13 mouse cellular contexts compared by ENCODE assay signal in the genomic region with DNA sequence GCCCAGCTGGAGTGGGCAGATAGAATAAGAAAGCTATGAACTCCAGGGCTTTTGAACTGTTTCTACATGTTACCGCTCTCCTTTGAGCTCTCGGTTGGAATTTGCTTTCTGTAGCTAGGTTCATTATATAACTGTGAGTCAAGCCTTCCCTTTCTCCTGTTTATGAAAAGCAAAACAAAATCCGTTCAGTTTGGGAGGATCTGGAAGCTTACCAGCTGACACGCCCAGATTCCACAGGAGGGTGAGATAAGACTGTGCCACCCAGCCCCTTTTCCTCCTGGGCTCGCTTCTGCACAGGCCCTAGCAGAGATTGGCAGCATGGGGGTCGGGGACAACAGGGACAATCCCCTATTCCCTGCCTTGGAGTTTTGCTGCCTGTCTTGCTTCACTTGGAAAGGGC. TPM values are rescaled to one million over a fixed set of nuclear protein-coding genes. Genes with fewer than 3 reads are reported as not detected.
DNase-seq lines count a peak whose midpoint lies in the region; ATAC-seq and TF ChIP-seq lines count a peak whose summit lies in the region.
"Had no signal": no experiment of that assay in that cellular context is flagged by ENCODE, and none has a peak within 500 bp of the region (broad histone marks: within the 10 kb centered on the region; RNA-seq: fewer than 3 reads in every experiment).

No protein-coding gene starts in this region.

- H3K27ac ChIP-seq in kidney, postnatal 0 days, result 0 out of 2 replicates have a peak overlapping the region, but pooled peaks have one; percentile 20
- H3K27ac ChIP-seq in kidney, embryonic 14.5 days (ENCODE audit: low read depth, low read length), result no peak overlapping the region
- H3K27ac ChIP-seq in cerebellum, adult 2 months (ENCODE audit: insufficient read depth, low read length), result no peak overlapping the region
- H3K27ac ChIP-seq: liver, embryonic 15.5 days; neural tube, embryonic 13.5 days had no signal

- no peaks in the 10 kb centered on the region for H3K9me3 ChIP-seq in kidney, postnatal 0 days (replicated peaks; ENCODE audit: low read length)
- H3K9me3 ChIP-seq in kidney, embryonic 14.5 days (ENCODE audit: control insufficient read depth, low read length), result 0 out of 2 replicates have a peak, but pooled peaks cover 3% of the 10 kb centered on the region
- H3K9me3 ChIP-seq: liver, embryonic 15.5 days; neural tube, embryonic 13.5 days had no signal

- ATAC-seq in kidney, postnatal 0 days (replicated peaks; ENCODE audit: low FRiP score, low read depth), result no peak
- no peak for ATAC-seq in kidney, embryonic 14.5 days (ENCODE audit: low FRiP score, low TSS enrichment)

- no peak overlapping the region for H3K9ac ChIP-seq in kidney, postnatal 0 days (ENCODE audit: low read depth, low read length)
- no peak overlapping the region for H3K9ac ChIP-seq in kidney, embryonic 14.5 days (ENCODE audit: low read depth, low read length)
- H3K9ac ChIP-seq: liver, embryonic 15.5 days; neural tube, embryonic 13.5 days had no signal

- H3K36me3 ChIP-seq in kidney, postnatal 0 days (ENCODE audit: insufficient read depth, low read length), result no peaks in the 10 kb centered on the region
- no peaks in the 10 kb centered on the region for H3K36me3 ChIP-seq in kidney, embryonic 14.5 days (ENCODE audit: control insufficient read depth, insufficient read depth, low read length)
- H3K36me3 ChIP-seq: liver, embryonic 15.5 days; neural tube, embryonic 13.5 days had no signal

- no peak overlapping the region for H3K4me2 ChIP-seq in kidney, postnatal 0 days (ENCODE audit: low read length)
- no peak overlapping the region for H3K4me2 ChIP-seq in kidney, embryonic 14.5 days (replicated peaks; ENCODE audit: low read depth, low read length)
- H3K4me2 ChIP-seq: liver, embryonic 15.5 days; neural tube, embryonic 13.5 days had no signal

- H3K4me1 ChIP-seq in kidney, postnatal 0 days (replicated peaks; ENCODE audit: insufficient read depth, low read length), result peaks cover 13% of the 10 kb centered on the region
- no peaks in the 10 kb centered on the region; the same call in 1 of the 2 replicates for H3K4me1 ChIP-seq in kidney, embryonic 14.5 days (ENCODE audit: control insufficient read depth, insufficient read depth, low read length)
- 0 out of 2 replicates have a peak, but pooled peaks cover 2% of the 10 kb centered on the region for H3K4me1 ChIP-seq in cerebellum, adult 2 months (ENCODE audit: control insufficient read depth, insufficient read depth, low read length)
- H3K4me1 ChIP-seq: liver, embryonic 15.5 days had no signal

- DNase-seq in adrenal gland, adult 2 months, result peak; percentile 9
- DNase-seq in adrenal gland, adult 8-10 months, result no peak
- DNase-seq in kidney, postnatal 0 days (ENCODE audit: low spot score), result no peak
- DNase-seq in brain, adult 2 months (ENCODE audit: low read depth, low spot score), result peak; percentile 55
- DNase-seq in lung, postnatal 10 days, result peak; percentile 65
- DNase-seq in cerebellum, adult 2 months, result no peak
- no peak for DNase-seq in cerebellum, adult 8-10 months
- DNase-seq: cerebellum, postnatal 36 days; gastrocnemius, postnatal 14 days; thymus, postnatal 4 days had no signal

- H3K4me3 ChIP-seq in kidney, postnatal 0 days (replicated peaks; ENCODE audit: low read depth, low read length), result no peak overlapping the region
- H3K4me3 ChIP-seq in kidney, embryonic 14.5 days (ENCODE audit: low read length), result no peak overlapping the region
- no peak overlapping the region for H3K4me3 ChIP-seq in cerebellum, adult 2 months (replicated peaks; ENCODE audit: insufficient read depth, low read depth, low read length)
- H3K4me3 ChIP-seq: liver, embryonic 15.5 days; neural tube, embryonic 13.5 days had no signal

- no peak for TF ChIP-seq POLR2A in cerebellum, adult 2 months (IDR thresholded peaks at IDR 0.05; ENCODE audit: borderline replicate concordance, insufficient read depth, low read length)

- no peak for TF ChIP-seq CTCF in kidney, postnatal 0 days (IDR thresholded peaks at IDR 0.05; ENCODE audit: low read depth)
- no peak for TF ChIP-seq CTCF in cerebellum, adult 2 months (IDR thresholded peaks at IDR 0.05; ENCODE audit: borderline replicate concordance, insufficient read depth, low read depth, low read length)

- WGBS in kidney, postnatal 0 days, result 42% methylated on average over 6 of the region's 6 CpGs
- 52% methylated on average over 6 of the region's 6 CpGs for whole genome bisulfite sequencing in kidney, embryonic 14.5 days
- WGBS in cerebellum, adult 2 months, result 50% methylated on average over 6 of the region's 6 CpGs

- no peaks in the 10 kb centered on the region for H3K27me3 ChIP-seq in kidney, postnatal 0 days (ENCODE audit: insufficient read depth, low read length)
- no peaks in the 10 kb centered on the region for H3K27me3 ChIP-seq in kidney, embryonic 14.5 days (ENCODE audit: control insufficient read depth, insufficient read depth, low read length)
- H3K27me3 ChIP-seq in cerebellum, adult 2 months (ENCODE audit: control insufficient read depth, insufficient read depth, low read length), result no peaks in the 10 kb centered on the region
- H3K27me3 ChIP-seq: liver, embryonic 15.5 days; neural tube, embryonic 13.5 days had no signal

RNA-seq across cellular contexts. Expression of a gene that starts 30.5 kb away (rescaled TPM):
- 10 to 100 TPM; 15.8 to 20.7 TPM for total RNA-seq in adrenal gland, adult 2 months (2021)
- polyA plus RNA-seq in adrenal gland, adult 2 months (2012; rRNA removed), result 13.1 and 15.2 TPM in 2 replicates
- total RNA-seq in adrenal gland, adult 8-10 months (2022), result 10 to 100 TPM in 3 of 4 experiments, 1 to 10 TPM in 1; 8.9 to 18.6 (median 16.8) TPM
- polyA plus RNA-seq in kidney, postnatal 0 days (2015; fragmentation: Nextera tagmentation; extraction: Ambion mirVana), result 18.4 and 21.6 TPM in 2 replicates
- polyA plus RNA-seq in kidney, embryonic 14.5 days (2014; fragmentation: Nextera tagmentation; extraction: Ambion mirVana), result 14.5 and 23.0 TPM in 2 replicates
- 11.5 and 12.0 TPM in 2 replicates for polyA plus RNA-seq in cerebellum, adult 2 months (2012; rRNA removed)

Comparison
In these comparisons a context has a peak if more than half of its experiments do, and no peak if none do; other contexts are left out.
1. DNase-seq: peak in adrenal gland, adult 2 months (single experiment), brain, adult 2 months (single experiment) and lung, postnatal 10 days (single experiment); none in adrenal gland, adult 8-10 months (single experiment), kidney, postnatal 0 days (single experiment), cerebellum, adult 2 months (0 of 2) and cerebellum, adult 8-10 months (single experiment).